Mouse (Mus musculus): ENCODE results near the gene Plekhm1. TPM values are rescaled to one million over a fixed set of nuclear protein-coding genes. Genes with fewer than 3 reads are reported as not detected.
A peak's percentile ranks its signal among the peaks of the same experiment; 100 is the strongest.

Plekhm1 gene
- polyA plus RNA-seq, 1 experiment from 2014 or later: 9.4 TPM

DNA sequence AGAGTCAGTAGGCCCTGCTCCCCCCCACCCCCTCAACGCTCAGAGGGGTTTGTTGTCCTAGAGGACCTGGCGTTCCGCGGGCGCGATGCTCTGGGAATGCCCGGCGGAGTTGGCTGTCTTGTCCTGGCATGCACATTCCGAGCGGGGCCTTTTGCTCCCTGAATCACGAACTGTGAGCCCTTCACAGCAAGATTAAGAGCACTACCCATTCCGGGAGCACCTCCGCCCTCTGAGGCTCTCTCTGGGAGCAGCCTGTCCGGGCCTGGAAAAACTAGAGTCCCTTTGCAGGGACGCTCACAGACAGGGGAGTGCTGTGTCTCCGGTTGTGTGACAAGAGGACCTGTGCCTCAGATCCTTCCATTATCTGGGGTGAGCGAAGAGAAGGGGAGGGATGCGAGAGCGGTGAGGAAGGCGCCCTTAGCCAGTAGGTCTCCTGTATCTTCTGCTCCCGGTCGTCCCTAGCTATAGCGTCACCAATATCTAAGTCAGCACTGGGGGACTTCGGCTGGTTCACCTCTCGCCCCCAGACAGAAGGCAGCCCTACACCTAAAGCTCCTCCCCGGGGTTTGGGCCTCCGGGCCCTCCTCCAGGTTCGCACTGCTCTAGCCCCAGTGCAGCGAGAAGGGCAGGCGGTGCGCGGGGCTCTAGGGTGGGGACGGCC lies 49.8 kb downstream of the Plekhm1 start:
- H3K27ac ChIP-seq (ENCODE audit: low read depth): peak overlapping the region; percentile 75
- H3K4me1 ChIP-seq (ENCODE audit: insufficient read depth): no peaks in the 10 kb centered on the region; the same call in 1 of the 2 replicates
- H3K4me3 ChIP-seq (ENCODE audit: low read depth, low read length): peak overlapping the region; percentile 49
- H3K27me3 ChIP-seq (ENCODE audit: insufficient read depth, low read length): peaks cover 54% of the 10 kb centered on the region
- peak; percentile 19; the same call in 1 of the 2 replicates for ATAC-seq (ENCODE audit: insufficient read depth)
- TF ChIP-seq CTCF (IDR thresholded peaks at IDR 0.05; ENCODE audit: low read depth): no peak
- peak; percentile 41 for DNase-seq
- H3K4me2 ChIP-seq: peak overlapping the region; percentile 82
- no peaks in the 10 kb centered on the region for H3K9me3 ChIP-seq (ENCODE audit: low read depth, low read length)
- peaks cover 10% of the 10 kb centered on the region; the same call in 1 of the 2 replicates for H3K36me3 ChIP-seq (ENCODE audit: insufficient read depth)
- peak overlapping the region; percentile 65 for H3K9ac ChIP-seq
- WGBS: 1% methylated on average over 33 of the region's 33 CpGs

DNA sequence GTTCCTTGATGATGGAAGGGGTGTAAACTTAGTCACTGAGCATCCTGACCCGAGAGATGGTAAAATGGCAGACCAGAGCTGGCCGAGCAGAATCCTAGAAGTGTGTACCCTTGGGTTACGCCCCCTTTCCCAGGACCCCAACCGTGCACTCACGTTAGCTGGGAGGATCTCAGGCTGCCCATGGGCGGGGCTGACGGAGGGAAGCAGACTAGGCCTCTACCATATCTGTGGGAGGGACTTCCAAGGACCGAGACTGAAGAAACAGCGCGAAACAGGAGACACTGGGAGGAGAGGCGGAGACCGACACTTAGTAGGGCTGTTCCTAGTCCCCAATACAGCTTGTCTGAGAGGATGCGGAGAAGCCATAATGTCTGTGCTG lies 50.4 kb downstream of the Plekhm1 start:
- no peaks in the 10 kb centered on the region for H3K9me3 ChIP-seq (ENCODE audit: low read depth, low read length)
- ATAC-seq (ENCODE audit: insufficient read depth) (peak; percentile 26), DNase-seq (peak; percentile 71)
- H3K4me1 ChIP-seq (ENCODE audit: insufficient read depth): no peaks in the 10 kb centered on the region; the same call in 1 of the 2 replicates
- peak overlapping the region; percentile 49 for H3K4me3 ChIP-seq (ENCODE audit: low read depth, low read length)
- TF ChIP-seq CTCF (IDR thresholded peaks at IDR 0.05; ENCODE audit: low read depth): no peak
- H3K27ac ChIP-seq (ENCODE audit: low read depth): peak overlapping the region; percentile 75; the same call in 1 of the 2 replicates
- peak overlapping the region; percentile 65 for H3K9ac ChIP-seq
- H3K27me3 ChIP-seq (ENCODE audit: insufficient read depth, low read length): peaks cover 54% of the 10 kb centered on the region
- peak overlapping the region; percentile 82 for H3K4me2 ChIP-seq
- H3K36me3 ChIP-seq (ENCODE audit: insufficient read depth): peaks cover 6% of the 10 kb centered on the region; the same call in 1 of the 2 replicates
- 2% methylated on average over 13 of the region's 13 CpGs for WGBS

DNA sequence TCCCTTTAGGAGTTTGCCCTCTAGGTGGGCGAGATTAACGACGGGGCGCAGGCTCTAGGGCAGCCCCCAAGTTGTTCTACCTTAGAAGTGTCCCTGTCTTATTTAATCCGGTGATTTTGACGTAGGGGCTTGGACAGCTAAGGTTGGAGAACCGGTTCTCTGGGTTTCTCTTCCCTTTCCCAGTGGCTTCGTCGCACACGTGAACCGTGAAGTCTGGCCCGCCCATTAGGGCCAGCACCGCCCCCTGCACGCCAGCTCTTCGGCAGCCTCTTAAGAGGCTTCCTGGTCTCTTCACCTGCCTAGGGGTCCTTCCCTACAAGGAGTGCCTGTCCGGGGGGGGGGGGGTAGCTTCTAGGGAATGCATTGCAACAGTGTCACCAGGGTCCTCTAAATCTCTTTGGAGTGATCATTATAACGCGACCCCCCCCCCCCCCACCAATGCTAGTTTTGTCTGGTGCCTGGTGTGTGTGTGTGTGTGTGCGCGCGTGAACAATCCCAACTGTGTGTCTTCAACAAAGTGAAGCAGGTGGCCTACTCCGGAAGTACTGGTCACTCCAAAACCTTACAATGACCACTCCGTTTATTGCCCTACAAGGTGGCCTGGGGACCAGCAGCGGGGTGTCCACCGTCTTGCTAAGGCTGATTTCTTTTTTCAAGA lies 51.0 kb downstream of the Plekhm1 start:
- no peak for TF ChIP-seq CTCF (IDR thresholded peaks at IDR 0.05; ENCODE audit: low read depth)
- WGBS: 1% methylated on average over 25 of the region's 25 CpGs
- Histone ChIP-seq H3K4me1 (ENCODE audit: insufficient read depth) (no peaks in the 10 kb centered on the region; the same call in 1 of the 2 replicates), H3K27me3 (ENCODE audit: insufficient read depth, low read length) (peaks cover 54% of the 10 kb centered on the region), H3K27ac (ENCODE audit: low read depth) (peak overlapping the region; percentile 75; the same call in 1 of the 2 replicates), H3K9me3 (ENCODE audit: low read depth, low read length) (no peaks in the 10 kb centered on the region), H3K4me3 (ENCODE audit: low read depth, low read length) (peak overlapping the region; percentile 49), H3K36me3 (ENCODE audit: insufficient read depth) (peaks cover 2% of the 10 kb centered on the region; the same call in 1 of the 2 replicates), H3K4me2 (peak overlapping the region; percentile 82), H3K9ac (peak overlapping the region; percentile 6; the same call in 1 of the 2 replicates)
- ATAC-seq (ENCODE audit: insufficient read depth) (peak; percentile 33), DNase-seq (peak; percentile 85)

DNA sequence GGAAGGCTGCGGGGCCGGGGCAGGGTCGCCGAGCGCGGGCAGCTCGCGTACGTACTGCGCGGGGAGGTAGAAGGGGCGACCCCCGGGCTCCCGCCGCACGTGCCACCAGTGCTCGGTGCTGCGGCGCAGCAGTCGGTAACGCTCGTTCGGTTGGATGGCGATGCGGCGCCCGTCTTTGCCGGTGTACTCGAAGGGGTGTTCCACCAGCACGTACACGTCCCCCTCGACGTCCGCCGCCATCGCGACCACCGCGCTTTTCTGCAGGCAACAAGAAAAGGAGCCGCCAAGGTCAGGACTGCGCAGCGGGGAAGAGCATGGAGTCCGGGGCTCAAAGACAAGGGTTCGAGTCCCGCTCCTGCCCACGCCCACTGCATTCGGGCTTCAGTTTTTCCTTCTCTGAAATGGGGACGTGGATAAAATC lies 51.8 kb downstream of the Plekhm1 start:
- no peak for ATAC-seq (ENCODE audit: insufficient read depth)
- Histone ChIP-seq H3K4me2 (peak overlapping the region; percentile 82), H3K4me1 (ENCODE audit: insufficient read depth) (no peaks in the 10 kb centered on the region; the same call in 1 of the 2 replicates), H3K9ac (peak overlapping the region; percentile 62), H3K36me3 (ENCODE audit: insufficient read depth) (no peaks in the 10 kb centered on the region), H3K9me3 (ENCODE audit: low read depth, low read length) (no peaks in the 10 kb centered on the region), H3K4me3 (ENCODE audit: low read depth, low read length) (peak overlapping the region; percentile 49), H3K27ac (ENCODE audit: low read depth) (peak overlapping the region; percentile 54; the same call in 1 of the 2 replicates), H3K27me3 (ENCODE audit: insufficient read depth, low read length) (peaks cover 54% of the 10 kb centered on the region)
- TF ChIP-seq CTCF (IDR thresholded peaks at IDR 0.05; ENCODE audit: low read depth): no peak
- WGBS: 4% methylated on average over 48 of the region's 48 CpGs
- DNase-seq: peak; percentile 32

DNA sequence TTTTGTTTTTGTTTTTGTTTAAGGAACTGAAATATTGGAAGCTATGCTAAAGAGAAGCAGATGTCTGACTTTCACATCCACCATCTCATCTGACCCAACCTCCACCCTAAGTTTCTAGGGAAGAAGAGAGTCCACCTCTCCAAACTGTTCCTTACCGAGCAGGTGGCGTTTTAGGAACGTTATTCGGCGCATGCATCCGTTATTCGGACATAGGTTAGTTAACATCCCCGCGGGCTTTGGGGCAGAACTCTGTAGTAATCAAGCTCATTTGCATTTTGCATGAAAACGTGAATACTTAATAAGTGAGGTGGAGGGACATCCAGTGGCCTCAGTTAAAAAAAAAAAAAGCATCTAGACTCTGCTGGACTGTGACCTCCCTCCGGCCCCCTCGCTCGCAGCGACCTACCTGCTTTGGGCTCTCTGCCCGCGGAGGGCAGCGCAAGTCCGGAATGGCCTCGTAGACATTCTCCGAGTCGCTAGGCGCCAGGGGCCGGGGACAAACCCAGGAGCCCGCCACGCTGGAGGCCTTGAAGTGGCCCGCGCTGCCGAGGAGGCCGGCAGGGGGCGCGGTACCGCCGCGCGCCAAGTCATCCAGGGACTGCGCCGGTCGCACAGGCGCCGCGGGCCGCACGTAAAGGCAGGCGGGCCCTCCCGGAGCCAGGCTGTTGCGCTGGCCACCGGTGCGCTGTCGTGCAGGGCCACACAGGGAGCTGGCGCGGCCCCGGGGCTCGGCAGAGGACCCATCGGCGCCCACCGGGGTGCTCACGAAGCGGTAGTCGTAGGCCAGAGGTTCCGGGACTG lies 52.4 kb downstream of the Plekhm1 start:
- DNase-seq: peak; percentile 91
- Histone ChIP-seq H3K4me1 (ENCODE audit: insufficient read depth) (no peaks in the 10 kb centered on the region; the same call in 1 of the 2 replicates), H3K4me3 (ENCODE audit: low read depth, low read length) (peak overlapping the region; percentile 49), H3K9me3 (ENCODE audit: low read depth, low read length) (no peaks in the 10 kb centered on the region), H3K36me3 (ENCODE audit: insufficient read depth) (no peaks in the 10 kb centered on the region), H3K4me2 (peak overlapping the region; percentile 82), H3K27me3 (ENCODE audit: insufficient read depth, low read length) (peaks cover 54% of the 10 kb centered on the region), H3K27ac (ENCODE audit: low read depth) (peak overlapping the region; percentile 54; the same call in 1 of the 2 replicates), H3K9ac (peak overlapping the region; percentile 62)
- TF ChIP-seq CTCF (IDR thresholded peaks at IDR 0.05; ENCODE audit: low read depth): peak; percentile 51
- 1% methylated on average over 60 of the region's 60 CpGs for WGBS
- ATAC-seq (ENCODE audit: insufficient read depth): peak; percentile 48

DNA sequence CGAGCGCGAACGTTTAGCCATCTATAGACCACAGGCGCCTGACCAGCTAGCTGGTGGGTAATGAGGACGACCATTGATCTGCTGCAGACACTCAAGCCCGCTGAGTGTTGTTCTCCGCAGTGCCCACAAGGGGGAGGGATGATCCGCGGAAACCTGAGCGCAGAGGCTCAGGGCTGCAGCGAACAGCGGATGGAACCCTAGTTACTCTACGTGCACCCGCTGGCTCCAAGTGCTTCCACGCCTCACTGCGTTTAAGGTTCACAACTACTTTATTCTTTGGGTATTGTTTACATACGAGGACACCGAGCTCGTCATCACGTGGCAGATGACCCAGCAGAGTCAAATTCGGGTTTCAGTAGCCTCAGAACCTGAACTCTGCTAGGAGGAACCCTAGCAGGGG lies 53.4 kb downstream of the Plekhm1 start:
- no peaks in the 10 kb centered on the region for H3K36me3 ChIP-seq (ENCODE audit: insufficient read depth)
- peak overlapping the region; percentile 82 for H3K4me2 ChIP-seq
- DNase-seq (peak; percentile 93), ATAC-seq (ENCODE audit: insufficient read depth) (peak; percentile 18; the same call in 1 of the 2 replicates)
- no peak overlapping the region for H3K27ac ChIP-seq (ENCODE audit: low read depth)
- no peaks in the 10 kb centered on the region for H3K9me3 ChIP-seq (ENCODE audit: low read depth, low read length)
- TF ChIP-seq CTCF (IDR thresholded peaks at IDR 0.05; ENCODE audit: low read depth): peak; percentile 94
- H3K9ac ChIP-seq: no peak overlapping the region
- peaks cover 50% of the 10 kb centered on the region for H3K27me3 ChIP-seq (ENCODE audit: insufficient read depth, low read length)
- H3K4me1 ChIP-seq (ENCODE audit: insufficient read depth): no peaks in the 10 kb centered on the region; the same call in 1 of the 2 replicates
- H3K4me3 ChIP-seq (ENCODE audit: low read depth, low read length): 0 out of 2 replicates have a peak overlapping the region, but pooled peaks have one; percentile 1
- under 1% methylated on average over 22 of the region's 22 CpGs for WGBS
